Mouse (Mus musculus): ENCODE data around the gene Ldb3. TPM values are rescaled to one million over a fixed set of nuclear protein-coding genes. Genes with fewer than 3 reads are reported as not detected.

Ldb3 gene
- polyA plus RNA-seq, 1 experiment: 5.4 TPM

DNA sequence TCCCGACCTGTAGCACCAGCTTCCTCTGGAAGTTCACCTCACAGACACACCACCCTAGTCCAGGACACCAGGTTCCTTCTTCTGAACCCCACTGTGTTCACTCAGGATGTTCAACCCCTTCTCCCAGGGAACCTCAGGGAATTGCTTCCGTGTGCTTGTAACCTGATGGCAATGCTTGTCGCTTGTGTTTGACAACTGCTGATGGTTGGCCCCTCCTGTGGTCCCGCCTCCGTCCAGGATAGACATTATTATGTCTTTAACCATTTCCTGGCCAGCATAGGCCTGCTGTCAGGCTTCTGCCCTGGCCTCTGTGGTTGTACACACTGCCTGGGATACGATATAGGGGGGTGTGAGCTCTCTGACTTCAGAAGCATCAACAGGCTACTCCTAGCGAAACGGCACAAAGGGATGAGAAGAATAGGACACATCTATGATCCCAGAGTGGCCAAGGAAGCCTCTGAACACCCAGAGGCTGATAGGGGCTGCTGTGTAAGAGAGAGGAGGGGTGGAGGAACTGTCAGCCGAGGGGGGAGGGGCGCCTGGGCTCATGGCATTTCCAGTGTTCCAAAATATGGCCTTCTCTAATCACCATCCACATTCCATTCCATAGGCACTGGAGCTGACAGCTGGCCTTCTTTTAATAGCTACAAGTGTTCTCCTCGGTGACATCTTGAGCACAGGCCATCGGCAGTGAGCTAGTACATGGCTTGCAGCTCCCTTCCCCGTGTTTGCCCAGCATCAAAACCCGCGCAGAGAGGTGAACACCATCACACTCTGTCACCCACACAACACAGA is 3.5 kb upstream of the Ldb3 start:
- H3K4me1 ChIP-seq (ENCODE audit: control insufficient read depth, insufficient read depth, low read length): no peaks in the 10 kb centered on the region
- H3K4me3 ChIP-seq (ENCODE audit: insufficient read depth, low read length): no peak overlapping the region
- TF ChIP-seq CTCF (IDR thresholded peaks at IDR 0.05; ENCODE audit: extremely low read depth, insufficient read depth, low read length): no peak
- TF ChIP-seq POLR2A (IDR thresholded peaks at IDR 0.05; ENCODE audit: extremely low read depth, insufficient read depth, low read length): no peak
- H3K27ac ChIP-seq (ENCODE audit: insufficient read depth, low read length): no peak overlapping the region

DNA sequence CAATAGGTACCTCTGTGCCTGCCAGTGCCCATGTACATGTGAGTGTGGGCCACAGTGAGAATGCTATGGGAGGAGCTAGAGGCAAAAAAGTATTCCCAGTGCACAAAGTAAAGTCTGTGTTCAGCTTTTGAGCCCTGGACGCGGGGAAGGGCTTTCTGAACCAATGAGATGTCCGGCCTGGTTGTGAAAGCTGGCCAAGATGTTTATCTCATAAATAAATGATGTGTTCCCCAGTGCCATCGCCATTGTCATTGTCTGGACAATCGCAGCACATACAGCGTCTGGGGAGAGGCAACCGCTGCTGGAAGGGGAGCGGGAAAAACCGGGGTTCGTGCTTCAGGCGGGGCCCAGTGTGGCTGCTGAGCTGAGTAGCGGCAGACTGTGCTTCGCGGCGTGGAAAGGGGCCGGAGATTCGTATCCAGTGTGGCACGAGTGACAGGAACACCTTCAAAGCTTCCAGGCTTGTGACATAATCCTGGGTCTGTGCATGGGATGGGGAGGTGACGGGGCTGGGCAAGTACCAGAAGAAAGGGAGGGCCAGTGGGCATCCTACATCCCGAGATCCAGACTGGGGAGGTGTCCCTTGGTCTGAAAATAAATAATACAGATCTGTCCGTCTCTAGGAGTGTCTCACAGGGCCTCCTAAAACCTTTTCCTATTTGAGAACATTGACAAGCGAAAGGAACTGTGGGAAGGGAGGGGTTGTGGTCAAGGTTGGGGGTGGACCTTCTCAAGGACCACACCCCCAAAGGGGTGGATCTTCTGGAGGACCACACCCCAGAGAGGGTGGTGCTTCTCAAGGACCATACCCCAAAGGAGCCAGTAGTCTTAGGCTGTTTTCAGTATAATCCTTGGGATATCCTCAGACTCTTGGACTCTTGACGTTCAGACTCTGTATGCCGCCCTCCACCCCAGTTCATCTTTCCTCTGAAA is 2.5 kb upstream of the Ldb3 start:
- Histone ChIP-seq H3K27ac (ENCODE audit: insufficient read depth, low read length) (peak overlapping the region; percentile 94), H3K4me1 (ENCODE audit: control insufficient read depth, insufficient read depth, low read length) (no peaks in the 10 kb centered on the region), H3K4me3 (ENCODE audit: insufficient read depth, low read length) (peak overlapping the region; percentile 8)
- TF ChIP-seq CTCF (IDR thresholded peaks at IDR 0.05; ENCODE audit: extremely low read depth, insufficient read depth, low read length) (no peak), POLR2A (IDR thresholded peaks at IDR 0.05; ENCODE audit: extremely low read depth, insufficient read depth, low read length) (no peak)

DNA sequence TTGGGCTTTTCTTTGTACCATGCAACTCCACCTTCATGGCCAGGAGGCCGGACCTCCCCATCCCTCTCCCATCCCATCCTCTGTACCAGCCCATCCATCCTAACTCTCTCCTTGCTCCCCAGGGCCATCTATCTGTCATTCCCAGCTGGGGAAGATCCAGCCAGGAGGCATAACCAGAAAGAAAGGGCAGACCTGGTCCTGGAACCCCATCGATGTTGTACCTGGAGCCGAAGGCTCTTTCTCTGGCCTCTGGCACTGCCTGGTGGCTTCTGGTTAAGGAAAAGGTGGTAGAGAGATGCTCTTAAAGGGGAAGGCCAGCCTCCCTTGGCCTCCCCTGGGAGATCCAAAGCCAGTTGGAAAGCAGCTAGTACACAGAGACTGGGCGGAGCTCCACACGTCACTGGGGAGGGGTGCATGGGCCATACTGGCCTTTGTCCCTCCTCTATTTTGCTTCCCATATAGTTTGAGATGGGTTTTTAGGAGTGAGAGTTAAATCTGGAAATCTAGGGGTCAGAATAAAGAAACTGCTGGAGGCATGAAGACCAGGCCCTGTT is 1.6 kb upstream of the Ldb3 start:
- Histone ChIP-seq H3K4me1 (ENCODE audit: control insufficient read depth, insufficient read depth, low read length) (no peaks in the 10 kb centered on the region), H3K27ac (ENCODE audit: insufficient read depth, low read length) (peak overlapping the region; percentile 94), H3K4me3 (ENCODE audit: insufficient read depth, low read length) (no peak overlapping the region)
- no peak for TF ChIP-seq CTCF (IDR thresholded peaks at IDR 0.05; ENCODE audit: extremely low read depth, insufficient read depth, low read length)
- TF ChIP-seq POLR2A (IDR thresholded peaks at IDR 0.05; ENCODE audit: extremely low read depth, insufficient read depth, low read length): no peak

DNA sequence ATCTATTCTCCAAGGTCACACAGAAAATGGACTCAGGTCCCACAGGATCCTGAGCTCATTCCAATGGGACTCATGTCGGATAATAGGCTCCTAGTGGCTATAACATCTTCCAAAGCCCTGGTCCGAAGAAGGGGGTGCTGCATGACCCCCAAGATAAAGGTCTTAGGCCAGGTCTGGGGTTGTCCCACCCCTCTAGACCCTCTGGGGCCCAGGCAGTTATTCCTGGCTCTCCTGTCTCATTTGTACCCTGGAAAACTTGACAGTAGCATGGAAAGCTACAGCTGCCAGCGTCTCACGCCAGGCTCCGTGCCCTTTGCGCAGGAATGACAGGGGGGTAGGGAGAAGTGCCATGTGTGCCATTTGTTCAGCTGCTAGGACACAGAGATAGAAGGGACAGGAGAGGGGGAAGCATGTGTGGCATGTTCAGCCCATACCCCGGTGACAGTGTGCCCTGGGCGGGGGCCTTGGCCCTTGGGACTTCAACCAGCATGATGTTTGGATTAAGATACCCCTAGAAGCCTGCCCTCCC is 767 bp upstream of the Ldb3 start:
- Histone ChIP-seq H3K4me1 (ENCODE audit: control insufficient read depth, insufficient read depth, low read length) (no peaks in the 10 kb centered on the region), H3K27ac (ENCODE audit: insufficient read depth, low read length) (peak overlapping the region; percentile 63; the same call in 1 of the 2 replicates), H3K4me3 (ENCODE audit: insufficient read depth, low read length) (no peak overlapping the region)
- TF ChIP-seq CTCF (IDR thresholded peaks at IDR 0.05; ENCODE audit: extremely low read depth, insufficient read depth, low read length) (no peak), POLR2A (IDR thresholded peaks at IDR 0.05; ENCODE audit: extremely low read depth, insufficient read depth, low read length) (no peak)

DNA sequence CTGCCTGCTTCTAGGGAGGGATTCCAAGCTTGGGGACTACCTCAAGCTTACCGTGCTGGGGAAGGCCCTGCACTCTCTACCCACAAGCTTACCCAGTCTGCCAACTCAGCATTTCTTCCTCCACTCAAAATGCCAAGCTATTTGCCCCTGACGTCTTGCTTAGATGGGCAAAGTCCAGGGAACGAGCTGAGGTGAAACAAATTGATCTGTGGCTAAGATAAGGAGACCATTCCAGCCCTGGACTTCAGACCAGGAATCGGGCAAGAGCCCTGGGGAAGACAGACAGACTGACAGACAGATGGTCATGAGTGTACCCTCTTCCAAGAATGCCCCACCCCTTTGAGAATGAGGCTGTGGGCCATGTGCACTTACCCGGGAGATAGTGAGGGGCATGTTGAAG is 477 bp downstream of the Ldb3 start:
- H3K4me3 ChIP-seq (ENCODE audit: insufficient read depth, low read length): no peak overlapping the region
- no peak overlapping the region for H3K27ac ChIP-seq (ENCODE audit: insufficient read depth, low read length)
- TF ChIP-seq POLR2A (IDR thresholded peaks at IDR 0.05; ENCODE audit: extremely low read depth, insufficient read depth, low read length) (no peak), CTCF (IDR thresholded peaks at IDR 0.05; ENCODE audit: extremely low read depth, insufficient read depth, low read length) (no peak)
- no peaks in the 10 kb centered on the region for H3K4me1 ChIP-seq (ENCODE audit: control insufficient read depth, insufficient read depth, low read length)

DNA sequence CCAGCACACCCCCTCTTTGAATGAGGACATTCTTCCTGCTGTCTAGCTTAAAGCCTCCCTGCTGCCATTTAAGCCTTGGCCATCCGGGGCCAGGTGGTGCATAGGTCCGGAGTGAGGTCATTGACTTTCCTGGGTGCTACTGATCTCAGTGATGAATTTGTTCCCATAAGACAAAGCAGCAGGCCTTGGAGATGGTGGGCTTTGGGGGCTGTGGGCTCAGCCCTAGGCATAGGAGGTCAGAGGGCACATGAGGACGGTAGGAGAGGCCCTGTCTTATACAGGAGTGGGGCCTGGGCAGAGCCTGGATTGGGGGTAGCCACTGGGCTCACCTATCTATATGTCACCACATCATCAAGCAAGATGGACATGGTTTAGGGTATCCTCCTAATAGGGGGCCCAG is 1.6 kb downstream of the Ldb3 start:
- TF ChIP-seq CTCF (IDR thresholded peaks at IDR 0.05; ENCODE audit: extremely low read depth, insufficient read depth, low read length) (no peak), POLR2A (IDR thresholded peaks at IDR 0.05; ENCODE audit: extremely low read depth, insufficient read depth, low read length) (no peak)
- Histone ChIP-seq H3K27ac (ENCODE audit: insufficient read depth, low read length) (no peak overlapping the region), H3K4me3 (ENCODE audit: insufficient read depth, low read length) (no peak overlapping the region), H3K4me1 (ENCODE audit: control insufficient read depth, insufficient read depth, low read length) (no peaks in the 10 kb centered on the region)

DNA sequence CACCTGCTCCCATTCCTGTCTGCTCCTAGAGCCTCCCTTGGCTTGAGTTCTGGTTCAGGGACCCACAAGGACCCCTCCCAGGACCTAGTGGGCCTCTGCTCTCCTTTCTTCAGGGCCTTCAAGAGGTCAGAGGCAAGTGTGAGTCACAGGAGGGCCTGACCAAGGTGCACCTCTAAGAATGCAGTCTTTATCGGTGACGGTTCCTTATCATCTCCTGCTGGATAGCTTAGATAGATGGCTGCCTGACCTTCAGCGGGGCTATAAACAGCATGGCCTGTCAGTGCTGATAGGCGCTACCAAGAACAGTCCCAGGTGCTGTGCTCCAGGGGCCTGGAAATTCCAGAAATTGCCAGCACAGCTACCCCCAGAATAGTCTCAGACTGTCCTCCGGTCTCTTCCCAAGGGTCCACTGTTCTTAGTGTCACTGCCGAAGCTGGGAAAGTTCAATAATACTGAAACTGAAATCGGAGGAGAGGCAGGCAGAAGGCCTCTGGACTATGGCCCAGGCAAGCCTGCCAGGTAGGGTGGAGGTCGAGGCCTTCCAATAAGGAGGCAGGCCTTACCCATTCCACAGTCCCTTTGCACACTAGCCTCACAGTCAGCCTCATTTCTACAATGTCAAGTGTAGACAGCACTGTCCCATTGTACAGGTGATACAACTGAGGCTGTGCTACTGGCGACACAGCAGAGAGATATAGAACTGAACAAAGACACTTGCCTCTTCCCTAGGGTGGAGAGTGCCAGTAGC is 3.0 kb downstream of the Ldb3 start:
- TF ChIP-seq POLR2A (IDR thresholded peaks at IDR 0.05; ENCODE audit: extremely low read depth, insufficient read depth, low read length): no peak
- TF ChIP-seq CTCF (IDR thresholded peaks at IDR 0.05; ENCODE audit: extremely low read depth, insufficient read depth, low read length): no peak
- H3K4me1 ChIP-seq (ENCODE audit: control insufficient read depth, insufficient read depth, low read length): no peaks in the 10 kb centered on the region

DNA sequence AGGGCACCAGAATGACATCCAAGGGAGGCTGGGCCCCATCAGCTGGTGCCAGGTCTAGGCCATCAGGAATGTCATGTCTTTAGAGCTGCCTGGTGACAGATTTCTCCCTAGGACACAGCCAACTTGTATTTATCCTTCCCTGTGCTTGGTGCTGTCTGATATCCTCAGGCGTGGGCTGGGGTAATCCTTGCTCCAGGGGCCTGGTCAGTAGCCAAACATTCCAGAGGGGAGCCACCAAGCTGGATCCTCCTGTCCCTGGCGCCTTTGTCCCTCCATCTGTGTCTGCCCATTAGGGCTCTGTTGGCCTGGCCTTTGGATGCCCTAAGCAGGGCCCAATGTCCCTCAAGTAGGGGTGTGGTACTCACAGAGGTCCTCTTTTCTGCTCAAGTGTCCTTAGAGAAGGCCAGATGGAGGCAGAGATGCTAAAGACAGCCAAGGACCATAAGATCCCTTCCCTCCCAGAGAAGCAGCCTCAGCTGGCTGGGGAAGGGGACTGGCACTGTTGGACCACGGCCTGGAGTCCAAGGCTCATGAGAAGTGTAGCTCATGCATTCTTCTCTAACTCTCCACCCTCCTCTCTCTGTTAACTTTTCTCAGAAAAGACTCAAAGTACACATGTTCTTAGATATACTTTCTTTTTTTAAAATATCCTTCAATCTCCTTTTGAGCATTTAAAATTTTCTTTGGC is 5.6 kb downstream of the Ldb3 start:
- no peak overlapping the region for H3K27ac ChIP-seq (ENCODE audit: insufficient read depth, low read length)
- H3K4me1 ChIP-seq (ENCODE audit: control insufficient read depth, insufficient read depth, low read length): no peaks in the 10 kb centered on the region
- H3K4me3 ChIP-seq (ENCODE audit: insufficient read depth, low read length): no peak overlapping the region
- TF ChIP-seq CTCF (IDR thresholded peaks at IDR 0.05; ENCODE audit: extremely low read depth, insufficient read depth, low read length) (no peak), POLR2A (IDR thresholded peaks at IDR 0.05; ENCODE audit: extremely low read depth, insufficient read depth, low read length) (no peak)

More for the DNA sequence above, 3.0 kb downstream of the Ldb3 start:
- Histone ChIP-seq H3K27ac (ENCODE audit: insufficient read depth, low read length) (no peak overlapping the region), H3K4me3 (ENCODE audit: insufficient read depth, low read length) (no peak overlapping the region)

Measured in cortical plate, adult 2 months (tissue).